Mouse (Mus musculus): ENCODE data around the gene Rab11fip3.
A peak's percentile ranks its signal among the peaks of the same experiment; 100 is the strongest.
"Not testable (repeated sequence)": the region's sequence is repeated elsewhere in the genome, so short reads cannot be mapped to it uniquely, and the experiment has no call there.

Gene Rab11fip3

DNA sequence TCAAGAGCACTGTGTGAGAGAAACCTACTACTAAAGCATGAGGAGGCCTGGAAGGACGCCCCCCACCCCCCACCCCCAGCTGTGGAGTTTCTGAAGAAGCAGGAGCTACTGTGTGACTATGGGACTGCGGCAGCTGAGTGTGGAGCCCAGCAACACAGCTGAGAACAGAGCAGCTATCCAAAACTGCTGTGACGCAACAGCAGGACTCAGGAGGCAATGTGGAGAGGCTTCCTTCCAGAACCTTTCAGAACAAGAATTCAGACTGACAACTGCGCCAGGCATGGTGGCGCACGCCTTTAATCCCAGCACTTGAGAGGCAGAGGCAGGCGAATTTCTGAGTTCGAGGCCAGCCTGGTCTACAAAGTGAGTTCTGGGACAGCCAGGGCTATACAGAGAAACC, 28.6 kb downstream of the Rab11fip3 start:
- not testable (repeated sequence) for DNase-seq (ENCODE audit: low spot score)

DNA sequence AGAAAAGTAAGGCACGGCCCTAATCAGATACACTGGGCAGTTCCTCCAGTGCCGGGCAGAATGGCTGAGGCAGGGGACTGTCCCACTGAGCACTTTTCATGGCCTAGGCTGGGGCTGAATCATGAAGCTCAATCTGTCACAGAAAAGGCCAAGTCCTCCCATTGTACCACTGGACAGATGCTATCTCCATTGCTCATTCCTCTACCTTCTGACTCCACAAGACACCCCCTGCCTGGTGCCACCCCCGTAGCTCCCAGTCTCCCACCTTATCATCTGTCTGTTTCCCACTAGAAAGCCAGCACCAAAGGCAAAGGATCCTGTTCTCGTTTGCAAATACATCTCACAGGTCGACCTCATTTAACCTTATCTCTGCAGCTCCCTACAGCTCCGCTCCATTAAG, 37.3 kb downstream of the Rab11fip3 start:
- no peak for DNase-seq (ENCODE audit: low spot score)

DNA sequence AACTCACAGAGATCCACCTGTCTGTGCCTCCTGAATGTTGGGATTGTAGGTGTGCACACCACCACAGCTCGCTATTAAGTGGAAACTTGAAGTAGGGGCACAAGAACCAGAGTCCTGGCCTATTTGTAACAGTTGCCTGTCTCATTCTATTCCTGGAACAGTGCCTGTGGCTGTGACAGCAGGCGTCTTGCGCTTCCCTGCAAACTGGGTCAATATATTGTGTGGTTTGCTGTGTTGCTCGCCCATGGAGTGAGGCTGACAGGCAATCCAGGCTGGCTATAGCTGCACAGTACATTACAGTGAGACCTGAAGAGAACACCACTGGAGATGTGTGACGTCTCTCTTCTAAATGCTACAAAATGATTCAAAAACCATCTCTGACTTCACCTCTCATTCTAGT, 37.8 kb downstream of the Rab11fip3 start:
- no peak for DNase-seq (ENCODE audit: low spot score)

DNA sequence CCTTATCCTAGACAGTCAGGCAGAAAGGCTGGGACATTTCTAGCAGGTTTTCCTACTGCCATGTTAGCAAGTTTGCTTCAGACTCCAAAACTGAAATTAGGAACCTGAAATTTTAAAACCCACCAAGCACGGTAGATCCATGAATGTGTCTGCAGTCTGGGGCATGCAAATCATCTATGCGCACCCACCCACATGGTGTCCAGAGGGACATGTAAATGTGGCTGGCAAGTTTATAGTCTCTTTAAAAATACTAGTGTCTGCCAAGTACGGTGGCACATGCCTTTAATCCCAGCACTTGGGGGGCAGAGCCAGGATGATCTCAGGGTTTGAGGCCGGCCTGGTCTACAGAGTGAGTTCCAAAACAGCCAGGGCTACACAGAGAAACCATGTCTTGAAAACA, 41.1 kb downstream of the Rab11fip3 start:
- DNase-seq (ENCODE audit: low spot score): no peak

DNA sequence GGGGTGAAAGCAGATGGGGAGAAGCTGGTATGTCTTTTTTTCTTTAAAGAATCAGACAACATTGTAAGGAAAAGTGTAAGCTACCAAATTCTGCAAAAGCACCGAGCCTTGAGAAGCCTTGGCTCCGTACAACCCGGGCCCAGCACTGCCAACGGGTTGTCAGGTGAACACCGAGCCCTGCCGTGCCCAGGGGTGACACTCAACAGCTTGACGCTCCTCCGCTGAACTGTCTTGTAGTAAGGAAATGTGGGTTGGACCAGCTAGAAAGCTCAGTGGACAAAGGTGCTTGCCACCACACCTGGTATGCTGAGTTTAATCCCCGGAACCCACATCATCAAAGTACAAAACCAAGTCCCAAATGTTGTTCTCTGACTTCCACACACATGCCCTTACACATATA, 44.7 kb downstream of the Rab11fip3 start:
- DNase-seq (ENCODE audit: low spot score): no peak

DNA sequence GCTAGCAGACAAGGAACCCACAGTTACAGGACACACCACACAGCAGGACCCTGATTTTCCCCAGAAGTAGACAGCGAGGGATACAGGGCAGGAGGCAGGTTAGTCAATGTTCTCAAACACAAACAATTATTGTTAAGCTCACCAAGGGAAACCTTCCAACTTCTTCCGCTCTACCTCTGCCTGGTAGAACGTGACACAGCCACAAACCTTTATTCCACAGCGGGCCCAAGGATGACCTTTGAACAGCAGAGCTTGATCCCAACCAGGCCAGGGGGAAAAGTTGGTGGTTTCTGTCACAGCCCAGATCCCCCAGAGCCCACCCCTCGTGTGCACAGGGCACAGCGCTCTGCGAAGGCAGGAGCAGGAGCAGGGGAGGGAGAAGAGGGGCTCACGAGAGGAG, 45.4 kb downstream of the Rab11fip3 start:
- DNase-seq (ENCODE audit: low spot score): no peak

DNA sequence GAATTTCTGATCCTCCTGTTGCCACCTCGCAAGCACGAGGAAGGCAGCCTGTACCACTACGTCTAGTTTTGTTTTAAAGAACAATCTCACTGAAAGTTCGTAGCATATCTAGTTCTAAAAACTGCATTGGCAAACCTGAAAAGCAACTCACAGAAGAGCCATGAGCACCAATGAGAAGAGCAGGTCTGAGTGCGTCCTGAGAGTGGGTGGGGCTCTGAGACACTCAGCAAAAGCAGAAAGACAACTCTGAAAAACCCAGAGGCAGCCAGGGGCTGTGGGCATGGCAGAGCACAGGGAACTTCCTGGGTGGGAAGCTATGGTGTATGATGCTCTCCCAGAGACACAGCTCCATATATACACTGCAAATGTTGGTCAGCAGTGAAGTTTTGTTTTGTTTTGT, 46.2 kb downstream of the Rab11fip3 start:
- DNase-seq (ENCODE audit: low spot score): no peak

DNA sequence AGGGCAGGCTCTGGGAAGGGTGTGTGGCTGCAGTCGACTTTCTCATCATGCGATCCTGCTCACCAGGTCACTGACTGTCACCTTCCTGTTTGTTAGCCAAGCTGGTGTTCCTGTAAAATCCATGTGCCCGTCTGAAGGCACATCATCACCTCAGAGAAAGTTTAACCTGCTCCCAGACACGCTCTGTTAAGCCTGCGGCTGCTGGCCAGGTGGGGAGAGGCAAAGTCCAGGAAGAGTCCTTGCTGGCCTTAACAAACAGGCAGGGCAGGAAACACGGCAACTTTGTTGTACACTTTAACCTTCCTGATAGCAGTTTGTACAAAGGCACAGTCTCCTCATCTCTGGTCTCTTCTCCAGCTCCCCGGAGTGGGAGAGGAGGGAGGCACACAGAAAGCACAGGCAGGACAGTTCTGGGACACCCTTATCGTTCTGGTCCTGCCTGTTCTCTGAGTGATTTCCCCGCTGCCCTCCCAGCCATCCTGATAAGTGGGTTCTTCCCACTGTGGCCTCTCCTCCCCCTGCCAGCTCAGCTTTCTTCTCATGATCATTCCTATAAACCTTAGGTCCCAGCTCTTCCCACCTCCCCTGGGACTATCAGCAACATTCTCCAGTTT, 47.5 kb downstream of the Rab11fip3 start:
- DNase-seq (ENCODE audit: low spot score): no peak

DNA sequence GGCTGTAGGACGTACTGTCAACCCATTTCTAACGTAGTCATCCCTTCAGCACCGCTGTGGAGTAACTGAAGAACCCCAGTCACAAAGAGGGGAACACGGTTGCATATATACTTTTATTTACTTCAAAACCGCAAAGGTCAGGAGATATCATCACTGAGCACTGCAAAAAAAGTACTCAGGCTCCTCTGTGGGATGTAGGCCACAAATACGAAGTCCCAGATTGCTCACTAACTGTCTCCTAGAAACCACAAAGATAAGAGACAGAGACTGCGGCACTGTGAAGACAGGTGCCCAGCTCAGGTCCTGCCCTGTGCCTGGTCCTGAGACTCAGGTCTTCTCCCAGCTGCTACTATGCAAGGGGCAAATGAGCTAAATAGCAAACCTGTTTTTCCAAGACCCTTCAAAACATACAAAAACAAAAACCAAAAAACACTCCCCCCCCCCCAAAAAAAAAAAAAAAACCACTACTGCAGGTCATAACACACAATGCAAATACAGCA, 48.5 kb downstream of the Rab11fip3 start:
- DNase-seq (ENCODE audit: low spot score): no peak

DNA sequence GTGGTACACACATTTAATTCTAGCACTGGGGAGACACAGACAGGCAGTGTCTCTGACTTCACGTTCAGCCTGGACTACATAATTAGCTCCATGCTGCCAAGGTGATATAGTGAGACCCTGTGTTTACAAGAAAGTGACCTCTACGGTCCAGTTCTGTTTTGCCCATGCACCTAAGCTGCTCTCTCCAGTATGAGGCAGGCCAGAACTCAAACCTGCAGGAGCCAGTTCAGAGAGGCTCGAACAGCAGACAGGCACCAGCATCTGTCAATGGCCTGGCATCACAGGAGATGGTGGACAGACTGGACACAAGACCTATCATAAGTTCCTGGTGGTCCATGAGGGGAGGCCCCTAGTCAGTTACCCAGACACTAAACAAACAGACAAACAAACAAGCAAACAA, 51.0 kb downstream of the Rab11fip3 start:
- DNase-seq (ENCODE audit: low spot score): no peak

DNA sequence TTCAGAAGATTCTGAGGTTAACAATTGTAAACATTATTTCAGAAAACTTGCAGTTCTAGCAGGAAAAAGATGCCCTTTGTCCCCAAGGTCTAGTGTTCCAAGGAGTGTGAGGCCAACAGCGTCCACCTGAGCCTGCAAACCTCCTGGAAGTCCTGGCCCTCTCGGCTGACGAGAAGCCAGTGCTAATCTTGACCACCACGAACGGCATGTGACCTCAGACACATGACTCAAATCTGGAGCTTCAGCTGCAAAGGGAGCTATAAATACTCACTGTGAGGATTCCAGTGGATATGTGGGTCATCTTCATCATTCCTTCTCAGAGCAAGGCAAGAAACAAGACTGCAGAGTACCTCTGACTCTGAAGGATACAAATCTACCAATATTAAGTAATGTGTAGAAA, 51.4 kb downstream of the Rab11fip3 start:
- no peak for DNase-seq (ENCODE audit: low spot score)

DNA sequence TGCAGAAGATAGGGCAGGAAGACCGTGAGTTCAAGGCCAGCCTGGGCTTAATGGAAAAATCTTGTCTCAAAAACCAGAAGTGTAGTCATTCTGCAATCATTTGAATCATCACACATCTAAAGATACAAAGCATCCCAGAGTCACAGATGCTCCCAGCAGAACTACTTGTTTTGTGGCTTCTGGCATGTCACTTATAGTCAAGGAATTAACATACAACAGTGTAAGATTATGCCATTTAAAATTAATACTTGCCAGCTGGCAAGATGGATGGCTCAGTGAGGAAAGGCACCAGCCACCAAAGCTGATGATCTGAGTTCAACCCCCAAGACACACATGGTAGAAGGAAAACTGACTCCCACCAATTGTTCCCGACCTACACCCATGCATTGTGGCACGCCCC, 52.3 kb downstream of the Rab11fip3 start:
- DNase-seq (ENCODE audit: low spot score): no peak

DNA sequence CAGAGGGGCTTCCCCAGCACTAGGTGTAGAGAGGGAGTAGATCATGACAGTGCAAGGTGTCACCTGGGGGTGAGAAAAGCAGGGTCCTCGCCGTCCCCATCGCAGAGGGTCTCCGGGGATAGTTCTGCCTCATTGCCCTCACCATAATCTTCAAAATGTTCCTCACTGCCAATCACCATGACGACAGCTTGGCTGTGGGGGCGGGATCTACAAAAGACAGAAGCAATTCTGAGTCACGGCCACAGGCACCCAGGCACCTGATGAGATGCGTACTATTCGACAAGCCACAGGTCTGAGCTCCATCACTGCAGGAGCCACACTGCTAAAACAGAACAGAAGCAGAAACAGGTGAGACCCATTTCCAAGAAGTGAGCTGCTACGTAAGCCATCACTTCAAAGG, 55.6 kb downstream of the Rab11fip3 start:
- DNase-seq (ENCODE audit: low spot score): peak; percentile 51

DNA sequence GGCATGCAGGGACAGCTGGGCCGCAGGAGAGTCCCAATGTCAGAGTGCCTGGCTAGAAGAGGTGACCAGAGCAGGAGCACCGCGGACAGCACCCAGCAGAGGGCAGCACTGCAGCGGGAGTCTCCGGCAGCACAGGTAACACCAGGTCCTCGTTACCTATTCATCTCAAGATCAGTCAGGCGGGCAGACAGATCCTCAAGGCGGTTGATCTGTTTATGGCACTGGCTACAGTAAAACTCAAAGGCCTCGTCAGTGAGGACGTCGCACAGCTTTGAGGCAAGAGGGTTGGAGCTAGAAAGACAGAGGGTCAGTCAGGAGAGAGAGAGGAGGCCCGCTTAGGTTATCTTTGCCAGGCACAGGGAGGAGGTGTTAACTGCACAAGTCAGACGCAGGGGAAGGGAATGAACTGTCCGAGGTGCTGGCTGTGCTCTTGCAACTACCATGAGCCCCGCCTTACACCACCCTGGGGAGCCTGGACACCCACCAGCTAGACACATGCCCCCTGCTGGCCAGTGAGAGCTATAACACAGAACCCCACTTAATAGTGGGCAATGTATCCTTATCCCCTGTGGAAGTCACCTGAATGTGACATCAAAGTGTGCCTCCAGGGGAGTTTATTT, 57.4 kb downstream of the Rab11fip3 start:
- DNase-seq (ENCODE audit: low spot score): peak; percentile 55

DNA sequence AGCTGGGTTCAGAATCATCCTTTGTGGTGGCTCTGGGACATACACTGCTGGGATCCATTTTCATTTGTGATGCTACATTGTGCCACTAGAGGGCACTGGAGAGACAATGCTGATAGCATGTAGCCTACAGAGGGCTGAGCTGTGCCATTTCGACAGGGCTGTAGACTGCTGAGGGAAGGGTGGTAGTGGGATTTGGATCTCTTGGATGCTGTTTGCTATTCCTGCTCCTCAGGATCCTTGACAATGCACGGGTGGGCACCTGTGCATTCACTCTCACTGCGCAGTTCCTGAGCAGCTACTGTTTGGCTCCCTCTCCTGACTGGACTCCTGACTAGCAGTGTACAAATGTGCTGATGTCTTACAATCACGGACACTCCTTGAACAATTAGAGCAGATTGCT, 59.8 kb downstream of the Rab11fip3 start:
- DNase-seq (ENCODE audit: low spot score): peak; percentile 83

DNA sequence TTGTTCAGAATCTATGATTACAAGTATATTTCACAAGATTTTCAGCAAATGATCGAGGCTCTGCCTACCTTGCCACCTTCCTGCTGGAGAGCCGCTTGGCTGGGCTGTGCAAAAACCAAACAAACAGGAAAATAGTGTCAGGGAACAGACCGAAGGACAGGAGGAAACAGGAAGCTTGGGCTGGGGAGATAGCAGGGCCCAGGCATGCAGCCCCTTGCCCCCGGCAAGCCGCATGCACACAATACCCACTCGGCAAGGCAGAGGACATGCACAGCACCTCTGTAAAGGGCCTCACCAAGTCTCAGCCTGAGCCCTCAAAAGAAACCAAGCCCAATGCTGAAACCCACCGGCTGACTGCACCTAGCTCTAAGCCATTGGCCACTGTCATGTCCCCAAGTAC, 60.6 kb downstream of the Rab11fip3 start:
- no peak for DNase-seq (ENCODE audit: low spot score)

DNA sequence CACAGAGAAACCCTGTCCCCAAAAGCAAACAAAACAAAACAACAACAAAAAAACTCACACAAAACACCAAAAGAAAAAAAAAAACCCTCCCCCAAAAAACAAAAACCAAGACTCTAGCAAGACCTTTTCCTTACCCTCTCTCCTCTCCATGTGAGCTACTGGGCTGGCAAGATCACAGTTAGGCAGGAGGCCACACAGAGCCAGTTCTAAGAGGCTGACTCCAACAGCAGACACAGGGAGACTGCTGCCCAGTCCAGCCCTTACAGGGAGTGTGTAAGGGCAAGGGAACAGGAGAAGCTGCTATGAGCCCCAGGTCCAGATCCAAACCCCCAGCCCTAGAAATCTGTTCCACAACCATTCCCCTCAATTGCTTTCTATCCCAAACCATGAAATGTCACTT, 61.0 kb downstream of the Rab11fip3 start:
- no peak for DNase-seq (ENCODE audit: low spot score)

DNA sequence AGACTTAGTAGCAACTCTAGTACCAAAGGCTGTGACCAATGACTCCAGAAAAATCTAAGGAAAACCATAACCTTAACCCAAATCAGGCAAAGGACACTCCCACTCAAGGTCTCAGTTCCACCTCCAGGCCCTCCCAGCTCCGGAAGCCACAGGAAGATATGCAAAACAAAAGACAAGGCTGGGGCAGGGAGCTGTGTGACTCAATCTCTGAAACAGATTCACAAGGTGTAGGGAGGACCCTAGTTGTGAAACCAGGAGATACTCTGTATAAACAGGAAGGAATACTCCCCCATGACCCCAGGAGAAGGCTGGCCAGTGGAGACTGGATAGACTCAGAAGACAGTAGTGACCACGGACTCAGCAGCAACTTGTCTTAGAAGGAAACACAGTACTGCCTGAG, 61.7 kb downstream of the Rab11fip3 start:
- no peak for DNase-seq (ENCODE audit: low spot score)

DNA sequence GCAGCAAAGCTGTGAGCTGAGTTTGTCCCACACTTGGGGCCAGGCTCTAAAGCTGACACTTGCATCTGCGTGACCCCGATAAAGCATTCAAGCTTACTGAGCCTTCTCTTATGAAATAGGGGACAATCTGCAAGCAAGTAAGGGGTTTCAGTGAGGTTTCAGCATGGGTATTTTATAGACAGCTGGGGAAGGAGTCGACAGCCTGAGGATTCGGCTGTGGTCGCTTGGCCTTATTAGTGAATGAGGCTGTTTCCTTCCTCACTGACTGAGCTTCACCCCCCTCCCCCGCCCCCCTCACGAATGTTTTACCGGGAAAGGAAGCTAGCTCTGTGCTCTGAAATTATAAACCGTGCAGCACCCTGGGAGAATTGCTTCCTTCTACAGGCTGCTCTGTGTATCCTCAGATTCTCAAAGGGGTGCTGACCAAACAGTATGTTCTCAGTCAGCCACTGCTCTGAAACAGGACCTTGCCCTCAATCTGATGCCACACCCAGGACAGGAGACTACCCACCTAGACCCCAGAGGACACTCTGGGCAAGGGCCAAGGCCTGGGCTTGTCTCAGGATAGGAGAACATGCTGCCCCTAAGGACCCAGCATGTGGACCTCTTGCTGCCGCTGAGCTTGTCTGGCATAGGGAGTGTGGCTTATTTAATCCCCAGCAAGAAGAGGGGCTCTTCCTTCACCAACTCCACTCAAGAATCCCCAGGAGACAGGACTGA, 63.5 kb downstream of the Rab11fip3 start:
- DNase-seq (ENCODE audit: low spot score): no peak

DNA sequence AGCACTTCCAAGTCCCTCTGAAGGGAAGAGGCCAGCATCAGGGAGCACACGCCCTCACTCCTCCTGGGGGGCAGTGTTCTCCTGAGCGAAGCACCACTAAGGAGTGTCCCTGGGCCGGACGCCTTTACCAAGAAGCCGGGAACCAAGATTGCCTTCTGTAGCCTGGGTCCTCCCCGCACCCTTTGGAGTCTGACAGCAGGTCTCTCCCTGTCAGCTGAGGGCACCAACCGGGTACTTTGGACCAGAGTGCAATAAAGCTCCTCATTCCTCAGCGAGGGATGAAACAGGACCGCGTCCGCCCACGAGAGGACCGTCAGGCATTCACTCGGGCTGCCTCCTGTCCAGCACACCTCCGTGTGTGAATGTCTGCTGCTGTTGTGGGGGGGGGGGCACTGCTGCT, 64.6 kb downstream of the Rab11fip3 start:
- no peak for DNase-seq (ENCODE audit: low spot score)

DNA sequence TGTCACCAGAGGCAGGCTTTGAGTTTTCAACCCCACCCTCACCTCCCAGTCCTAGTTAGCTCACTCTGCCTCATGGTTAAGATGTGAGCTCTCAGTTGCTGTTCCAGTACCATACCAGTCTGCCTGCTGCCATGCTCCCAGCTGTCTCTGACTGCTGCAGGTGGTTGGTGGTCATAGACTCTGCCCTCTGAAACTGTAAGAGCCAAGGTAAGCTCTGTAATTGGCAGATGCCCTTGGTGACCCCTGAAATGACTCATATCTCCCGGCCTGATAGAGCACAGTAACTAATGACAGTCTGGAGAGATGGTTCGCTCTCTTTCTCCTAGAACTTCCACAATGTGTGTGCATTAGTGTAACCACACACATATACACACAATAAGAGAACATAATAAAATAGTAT, 65.5 kb downstream of the Rab11fip3 start:
- no peak for DNase-seq (ENCODE audit: low spot score)

DNA sequence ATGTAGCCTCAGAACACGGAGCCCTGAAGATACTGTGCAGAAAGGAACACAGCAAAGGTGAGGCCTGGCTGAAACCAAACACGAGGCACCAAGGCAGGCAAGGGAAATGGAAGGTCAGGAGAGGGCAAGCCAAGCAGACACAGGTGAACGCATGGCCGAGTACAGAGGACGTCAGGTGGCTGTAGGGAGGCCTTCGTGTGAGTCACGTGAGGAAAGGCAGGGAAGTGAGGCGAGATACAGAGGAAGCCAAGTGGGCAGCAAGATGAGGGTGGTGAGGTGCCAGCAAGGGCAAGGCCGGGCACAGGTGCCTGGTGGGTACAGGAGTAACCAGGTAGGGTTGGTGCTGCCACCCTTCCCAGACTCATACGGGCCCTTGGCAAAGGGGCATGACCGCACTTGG, 70.9 kb downstream of the Rab11fip3 start:
- no peak for DNase-seq (ENCODE audit: low spot score)

DNA sequence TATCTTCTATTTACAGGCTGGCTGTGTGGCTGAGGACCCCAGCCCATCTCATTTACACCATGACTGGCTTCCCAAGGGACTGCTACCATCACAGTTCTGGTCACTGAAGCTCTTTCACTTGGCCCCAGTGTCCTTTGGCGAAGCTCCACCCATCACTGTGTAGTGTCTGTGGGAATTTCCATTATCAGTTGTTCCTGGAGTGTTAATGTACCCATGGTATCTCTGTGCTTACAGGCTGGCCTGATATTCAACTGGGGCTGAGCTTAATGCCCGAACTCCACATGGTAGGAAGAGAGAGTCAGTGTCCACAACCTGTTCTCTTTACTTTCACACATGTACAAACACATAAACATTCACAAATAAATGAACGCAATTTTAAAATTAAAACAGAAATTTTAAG, 75.9 kb downstream of the Rab11fip3 start:
- no peak for DNase-seq (ENCODE audit: low spot score)

DNA sequence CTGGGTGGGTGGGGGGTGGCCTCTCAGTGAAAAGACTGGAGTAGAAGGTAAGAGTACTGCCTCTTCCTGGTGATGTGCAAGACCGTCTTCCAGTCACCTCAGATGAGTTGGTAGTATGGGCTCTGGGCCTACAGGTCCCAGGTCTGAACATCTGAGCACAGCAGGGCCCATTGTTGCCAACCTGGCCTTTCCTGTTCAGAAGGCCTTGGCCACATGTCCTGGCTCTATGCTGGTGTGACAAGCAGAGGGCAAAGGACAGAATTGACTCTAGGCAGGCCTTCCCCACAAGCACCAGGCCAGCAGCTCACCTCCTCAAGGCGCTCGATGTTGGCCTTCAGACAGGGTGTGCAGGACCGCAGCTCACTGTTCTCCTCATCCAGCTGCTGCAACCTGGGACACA, 77.1 kb downstream of the Rab11fip3 start:
- DNase-seq (ENCODE audit: low spot score): no peak
